Mouse (Mus musculus) embryonic facial prominence, embryonic 13.5 days (tissue): ENCODE data around the gene Cdcp2. TPM values are rescaled to one million over a fixed set of nuclear protein-coding genes. Genes with fewer than 3 reads are reported as not detected.

Experiments used
- ATAC-seq: fragments of 200-750 bp; cut with Nextera tagmentation; 2 replicates; pipeline ENCODE4 v1.8.0; 2017; ENCODE audit warnings: low read depth; ENCODE audit not compliant: insufficient number of reproducible peaks, insufficient read depth, low FRiP score, low TSS enrichment
- H3K27ac ChIP-seq: fragments of 300-500 bp; sonication (generic); 2 replicates; pipeline ENCODE4 v1.5.1; 2015; ENCODE audit warnings: moderate library complexity, mild to moderate bottlenecking, inconsistent platforms
- H3K27me3 ChIP-seq: fragments of 300-500 bp; sonication (generic); 2 replicates; pipeline ENCODE4 v1.6.1; 2015; ENCODE audit warnings: mild to moderate bottlenecking, inconsistent platforms
- H3K36me3 ChIP-seq: fragments of 300-500 bp; sonication (generic); 2 replicates; pipeline ENCODE4 v1.6.1; 2015; ENCODE audit warnings: mild to moderate bottlenecking, inconsistent platforms
- H3K4me1 ChIP-seq: fragments of 300-500 bp; sonication (generic); 2 replicates; pipeline ENCODE4 v1.6.1; 2015; ENCODE audit warnings: inconsistent platforms
- H3K4me2 ChIP-seq: fragments of 300-500 bp; sonication (generic); 2 replicates; pipeline ENCODE4 v1.6.1; 2015; ENCODE audit warnings: moderate library complexity, mild to moderate bottlenecking, inconsistent platforms
- H3K4me3 ChIP-seq: fragments of 300-500 bp; sonication (generic); 2 replicates; pipeline ENCODE4 v1.5.1; 2015; ENCODE audit warnings: mild to moderate bottlenecking, inconsistent platforms
- H3K9ac ChIP-seq: fragments of 300-500 bp; sonication (generic); 2 replicates; pipeline ENCODE4 v1.6.1; 2015; ENCODE audit warnings: mild to moderate bottlenecking, inconsistent platforms
- H3K9me3 ChIP-seq: fragments of 300-500 bp; sonication (generic); 2 replicates; pipeline ENCODE4 v1.6.1; 2016; ENCODE audit warnings: inconsistent platforms
- WGBS: fragments of 180-500 bp; shearing (Covaris S2); methylation state at CpG from one replicate; pipeline ENCODE4 v1.1.7; 2015; ENCODE audit warnings: mixed read lengths; 5-methylcytosine and 5-hydroxymethylcytosine counted together
- polyA plus RNA-seq: library from polyadenylated mRNA; unstranded; fragments of >200 nt; fragmentation: Nextera tagmentation; extraction: Ambion mirVana; gene quantifications from 2 replicates; pipeline ENCODE4 v1.2.1, GENCODE M21; 2015

The Cdcp2 gene
- polyA plus RNA-seq = not detected in 2 replicates

GRCm38 (mm10) chr4:107096841-107097373, at the start of gene Cdcp2:
Gene Cdcp2 (plus strand): TSS chr4:107096891.
- Histone ChIP-seq H3K36me3 (no peaks in the 10 kb centered on the region), H3K4me2 (no peak within 1 kb of the TSS), H3K9me3 (no peaks in the 10 kb centered on the region), H3K4me1 (peaks cover 21% of the 10 kb centered on the region), H3K27ac (no peak within 1 kb of the TSS), H3K27me3 (no peaks in the 10 kb centered on the region), H3K9ac (0 out of 2 replicates have a peak within 1 kb of the TSS, but pooled peaks have one; percentile 28), H3K4me3 (no peak within 1 kb of the TSS)
- WGBS = 66% methylated on average over 16 of the region's 16 CpGs
- no peak for ATAC-seq

GRCm38 (mm10) chr4:107047806-107048205, 48.9 kb upstream of the Cdcp2 start:
- peaks cover 62% of the 10 kb centered on the region for H3K36me3 ChIP-seq
- no peak overlapping the region for H3K4me2 ChIP-seq
- H3K9ac ChIP-seq = no peak overlapping the region
- H3K4me3 ChIP-seq = no peak overlapping the region
- H3K27ac ChIP-seq = no peak overlapping the region
- no peaks in the 10 kb centered on the region for H3K9me3 ChIP-seq
- 87% methylated on average over 5 of the region's 5 CpGs for WGBS
- no peaks in the 10 kb centered on the region for H3K4me1 ChIP-seq
- no peaks in the 10 kb centered on the region for H3K27me3 ChIP-seq
- ATAC-seq = no peak

- H3K4me3 ChIP-seq = no peak overlapping the region
- no peak overlapping the region for H3K4me2 ChIP-seq
- H3K4me1 ChIP-seq = no peaks in the 10 kb centered on the region
- no peak for ATAC-seq
- no peaks in the 10 kb centered on the region for H3K9me3 ChIP-seq
- no peak overlapping the region for H3K9ac ChIP-seq
- H3K27ac ChIP-seq = no peak overlapping the region
- whole genome bisulfite sequencing = 91% methylated on average over 11 of the region's 11 CpGs
- peaks cover 57% of the 10 kb centered on the region for H3K36me3 ChIP-seq
- no peaks in the 10 kb centered on the region for H3K27me3 ChIP-seq
These were observed 48.0 kb upstream of the Cdcp2 start for GRCm38 (mm10) chr4:107048568-107049162.

- no peaks in the 10 kb centered on the region for H3K9me3 ChIP-seq
- peaks cover 40% of the 10 kb centered on the region for H3K36me3 ChIP-seq
- H3K4me1 ChIP-seq = no peaks in the 10 kb centered on the region
- H3K4me2 ChIP-seq = no peak overlapping the region
- 54% methylated on average over 4 of the region's 4 CpGs for WGBS
- no peak overlapping the region; the same call in 1 of the 2 replicates for H3K27ac ChIP-seq
- H3K27me3 ChIP-seq = no peaks in the 10 kb centered on the region
- no peak for ATAC-seq
- H3K9ac ChIP-seq = no peak overlapping the region
- no peak overlapping the region for H3K4me3 ChIP-seq
These were observed 44.8 kb upstream of the Cdcp2 start for GRCm38 (mm10) chr4:107051889-107052288.

GRCm38 (mm10) chr4:107052962-107053553, 43.6 kb upstream of the Cdcp2 start:
- no peak overlapping the region for H3K4me3 ChIP-seq
- no peak overlapping the region; the same call in 1 of the 2 replicates for H3K27ac ChIP-seq
- WGBS = 40% methylated on average over 5 of the region's 5 CpGs
- no peak overlapping the region for H3K4me2 ChIP-seq
- no peaks in the 10 kb centered on the region for H3K27me3 ChIP-seq
- no peaks in the 10 kb centered on the region for H3K9me3 ChIP-seq
- ATAC-seq = no peak
- H3K9ac ChIP-seq = no peak overlapping the region
- H3K36me3 ChIP-seq = peaks cover 40% of the 10 kb centered on the region
- no peaks in the 10 kb centered on the region for H3K4me1 ChIP-seq

- Histone ChIP-seq H3K27me3 (no peaks in the 10 kb centered on the region), H3K36me3 (peaks cover 56% of the 10 kb centered on the region), H3K9ac (no peak overlapping the region), H3K9me3 (no peaks in the 10 kb centered on the region), H3K4me3 (no peak overlapping the region), H3K4me1 (no peaks in the 10 kb centered on the region), H3K4me2 (no peak overlapping the region), H3K27ac (no peak overlapping the region)
- 82% methylated on average over 3 of the region's 3 CpGs for WGBS
- ATAC-seq = no peak
These were observed 40.6 kb upstream of the Cdcp2 start for GRCm38 (mm10) chr4:107056088-107056487.

GRCm38 (mm10) chr4:107058346-107058745, 38.3 kb upstream of the Cdcp2 start:
- ATAC-seq = no peak
- H3K9me3 ChIP-seq = no peaks in the 10 kb centered on the region
- H3K9ac ChIP-seq = no peak overlapping the region
- no peaks in the 10 kb centered on the region for H3K27me3 ChIP-seq
- no peak overlapping the region for H3K4me3 ChIP-seq
- H3K4me2 ChIP-seq = no peak overlapping the region
- 89% methylated on average over 5 of the region's 5 CpGs for WGBS
- no peak overlapping the region for H3K27ac ChIP-seq
- H3K4me1 ChIP-seq = no peaks in the 10 kb centered on the region
- peaks cover 77% of the 10 kb centered on the region for H3K36me3 ChIP-seq

- Histone ChIP-seq H3K27ac (no peak overlapping the region), H3K27me3 (no peaks in the 10 kb centered on the region), H3K9me3 (no peaks in the 10 kb centered on the region), H3K4me1 (no peaks in the 10 kb centered on the region), H3K36me3 (peaks cover 82% of the 10 kb centered on the region), H3K4me3 (no peak overlapping the region), H3K9ac (no peak overlapping the region), H3K4me2 (no peak overlapping the region)
- no peak for ATAC-seq
- 82% methylated on average over 6 of the region's 6 CpGs for WGBS
These were observed 37.9 kb upstream of the Cdcp2 start for GRCm38 (mm10) chr4:107058781-107059180.

GRCm38 (mm10) chr4:107061560-107061959, 35.1 kb upstream of the Cdcp2 start:
- Histone ChIP-seq H3K27me3 (no peaks in the 10 kb centered on the region), H3K9me3 (no peaks in the 10 kb centered on the region)

GRCm38 (mm10) chr4:107063214-107063613, 33.5 kb upstream of the Cdcp2 start:
- H3K4me3 ChIP-seq = no peak overlapping the region
- no peak for ATAC-seq
- no peak overlapping the region for H3K27ac ChIP-seq
- H3K4me1 ChIP-seq = peaks cover 18% of the 10 kb centered on the region
- peaks cover 67% of the 10 kb centered on the region for H3K36me3 ChIP-seq
- WGBS = 88% methylated on average over 3 of the region's 3 CpGs
- no peaks in the 10 kb centered on the region for H3K9me3 ChIP-seq
- H3K4me2 ChIP-seq = no peak overlapping the region
- H3K9ac ChIP-seq = no peak overlapping the region
- no peaks in the 10 kb centered on the region for H3K27me3 ChIP-seq

More at GRCm38 (mm10) chr4:107061560-107061959, 35.1 kb upstream of the Cdcp2 start:
- Histone ChIP-seq H3K4me1 (peaks cover 9% of the 10 kb centered on the region), H3K36me3 (peaks cover 84% of the 10 kb centered on the region), H3K4me2 (no peak overlapping the region), H3K27ac (no peak overlapping the region), H3K9ac (no peak overlapping the region), H3K4me3 (no peak overlapping the region)
- no peak for ATAC-seq
- WGBS = 92% methylated on average over 4 of the region's 4 CpGs

- Histone ChIP-seq H3K4me2 (no peak overlapping the region), H3K9me3 (no peaks in the 10 kb centered on the region), H3K4me3 (no peak overlapping the region), H3K27ac (no peak overlapping the region), H3K36me3 (peaks cover 54% of the 10 kb centered on the region), H3K4me1 (peaks cover 18% of the 10 kb centered on the region), H3K27me3 (no peaks in the 10 kb centered on the region), H3K9ac (no peak overlapping the region)
- ATAC-seq = no peak
- 85% methylated on average over 5 of the region's 5 CpGs for WGBS
These were observed 32.1 kb upstream of the Cdcp2 start for GRCm38 (mm10) chr4:107064394-107065098.
